Mouse (Mus musculus) embryonic facial prominence, embryonic 13.5 days (tissue): ENCODE measurements at regions not wholly inside any gene's neighbourhood (a gene's known extent, or its start where the extent isn't known, plus 50 kb on each side); places are given as distances from the start of the nearest gene placed in this dataset.
A peak's percentile ranks its signal among the peaks of the same experiment; 100 is the strongest.
"Not testable (repeated sequence)": the region's sequence is repeated elsewhere in the genome, so short reads cannot be mapped to it uniquely, and the experiment has no call there.

ENCODE experiments used
- ATAC-seq: fragments of 200-750 bp; cut with Nextera tagmentation; 2 replicates; pipeline ENCODE4 v1.8.0; 2017; ENCODE audit warnings: low read depth; ENCODE audit not compliant: insufficient number of reproducible peaks, insufficient read depth, low FRiP score, low TSS enrichment
- H3K27ac ChIP-seq: fragments of 300-500 bp; sonication (generic); 2 replicates; pipeline ENCODE4 v1.5.1; 2015; ENCODE audit warnings: moderate library complexity, mild to moderate bottlenecking, inconsistent platforms
- H3K27me3 ChIP-seq: fragments of 300-500 bp; sonication (generic); 2 replicates; pipeline ENCODE4 v1.6.1; 2015; ENCODE audit warnings: mild to moderate bottlenecking, inconsistent platforms
- H3K36me3 ChIP-seq: fragments of 300-500 bp; sonication (generic); 2 replicates; pipeline ENCODE4 v1.6.1; 2015; ENCODE audit warnings: mild to moderate bottlenecking, inconsistent platforms
- H3K4me1 ChIP-seq: fragments of 300-500 bp; sonication (generic); 2 replicates; pipeline ENCODE4 v1.6.1; 2015; ENCODE audit warnings: inconsistent platforms
- H3K4me2 ChIP-seq: fragments of 300-500 bp; sonication (generic); 2 replicates; pipeline ENCODE4 v1.6.1; 2015; ENCODE audit warnings: moderate library complexity, mild to moderate bottlenecking, inconsistent platforms
- H3K4me3 ChIP-seq: fragments of 300-500 bp; sonication (generic); 2 replicates; pipeline ENCODE4 v1.5.1; 2015; ENCODE audit warnings: mild to moderate bottlenecking, inconsistent platforms
- H3K9ac ChIP-seq: fragments of 300-500 bp; sonication (generic); 2 replicates; pipeline ENCODE4 v1.6.1; 2015; ENCODE audit warnings: mild to moderate bottlenecking, inconsistent platforms
- H3K9me3 ChIP-seq: fragments of 300-500 bp; sonication (generic); 2 replicates; pipeline ENCODE4 v1.6.1; 2016; ENCODE audit warnings: inconsistent platforms
- WGBS: fragments of 180-500 bp; shearing (Covaris S2); methylation state at CpG from one replicate; pipeline ENCODE4 v1.1.7; 2015; ENCODE audit warnings: mixed read lengths; 5-methylcytosine and 5-hydroxymethylcytosine counted together

DNA sequence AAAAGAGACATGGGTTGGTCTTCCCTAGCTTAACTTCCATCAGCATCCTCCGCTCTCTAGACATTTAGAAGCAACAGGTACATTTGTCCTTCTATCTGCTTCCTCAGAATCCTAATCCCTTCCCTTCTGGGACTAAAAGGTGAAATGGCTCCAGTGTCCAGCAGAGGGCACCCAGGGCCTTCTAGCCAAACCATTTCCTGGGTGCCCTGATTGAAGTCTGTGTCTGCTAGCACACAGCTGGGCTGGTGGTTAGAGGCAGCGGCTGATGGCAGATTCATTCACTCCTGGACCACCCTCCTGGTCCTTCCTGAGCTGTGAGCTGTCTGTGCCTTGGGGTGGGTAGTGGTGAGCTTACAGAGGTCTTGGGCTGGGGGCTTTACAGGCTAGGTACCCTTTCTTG lies 76.5 kb upstream of the Col13a1 start:
- Histone ChIP-seq H3K9me3 (no peaks in the 10 kb centered on the region), H3K27ac (no peak overlapping the region), H3K4me1 (peaks cover 10% of the 10 kb centered on the region), H3K4me3 (no peak overlapping the region), H3K36me3 (no peaks in the 10 kb centered on the region), H3K27me3 (no peaks in the 10 kb centered on the region), H3K9ac (no peak overlapping the region), H3K4me2 (no peak overlapping the region)
- no peak for ATAC-seq
- 54% methylated on average over 2 of the region's 2 CpGs for WGBS

DNA sequence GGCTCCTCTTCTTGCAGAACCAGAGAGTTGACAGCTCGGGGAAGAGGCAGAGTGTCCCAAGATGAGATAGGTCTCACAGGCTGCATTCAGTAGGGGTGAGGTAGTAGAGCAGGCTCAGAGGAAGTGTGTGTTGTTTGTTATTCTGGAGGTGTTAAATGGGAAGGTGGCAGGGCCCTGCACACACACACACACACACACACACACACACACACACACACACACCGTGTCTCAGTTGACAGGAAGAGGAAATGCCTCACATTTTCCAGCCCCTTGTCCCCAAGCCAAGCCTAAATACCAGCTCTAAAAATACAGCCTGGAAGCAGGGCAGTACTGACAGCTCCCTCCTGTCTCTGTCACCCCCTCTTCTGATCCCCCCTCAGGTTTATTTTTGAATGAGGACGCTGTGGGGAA lies 70.9 kb upstream of the Col13a1 start:
- no peaks in the 10 kb centered on the region for H3K27me3 ChIP-seq
- H3K36me3 ChIP-seq = no peaks in the 10 kb centered on the region
- no peak; the same call in 1 of the 2 replicates for ATAC-seq
- H3K27ac ChIP-seq = no peak overlapping the region
- no peaks in the 10 kb centered on the region for H3K9me3 ChIP-seq
- H3K4me1 ChIP-seq = 0 out of 2 replicates have a peak, but pooled peaks cover 8% of the 10 kb centered on the region
- WGBS = 19% methylated on average over 3 of the region's 3 CpGs
- H3K4me3 ChIP-seq = no peak overlapping the region
- no peak overlapping the region for H3K4me2 ChIP-seq
- H3K9ac ChIP-seq = no peak overlapping the region

- Histone ChIP-seq H3K27me3 (no peaks in the 10 kb centered on the region), H3K4me3 (no peak overlapping the region), H3K4me1 (0 out of 2 replicates have a peak, but pooled peaks cover 4% of the 10 kb centered on the region), H3K9ac (no peak overlapping the region), H3K4me2 (no peak overlapping the region), H3K27ac (no peak overlapping the region), H3K9me3 (peaks cover 12% of the 10 kb centered on the region), H3K36me3 (no peaks in the 10 kb centered on the region)
- no peak for ATAC-seq
- WGBS = 65% methylated on average over 3 of the region's 3 CpGs
These were observed 65.5 kb upstream of the Col13a1 start for GRCm38 (mm10) chr10:62044408-62044807.

DNA sequence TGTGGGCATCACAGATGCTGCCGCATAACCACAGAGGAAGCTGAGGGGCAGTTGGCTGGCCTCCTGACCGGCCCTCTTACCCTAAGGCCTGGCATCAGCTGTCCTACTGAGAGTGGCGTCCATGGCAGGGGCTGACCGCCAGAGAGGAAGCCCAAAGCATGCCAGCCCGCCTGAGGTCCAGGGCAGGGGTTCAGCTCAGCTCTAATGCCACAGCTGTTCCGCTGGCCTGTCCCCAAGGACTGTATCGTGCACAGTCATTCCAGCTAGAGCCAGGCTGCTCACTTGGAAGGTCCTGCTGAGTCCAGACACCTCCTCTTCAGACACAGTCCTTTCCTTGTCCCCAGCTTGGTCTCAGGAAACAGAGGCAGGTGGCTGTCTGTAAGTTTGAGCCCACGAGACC lies 61.0 kb upstream of the Col13a1 start:
- Histone ChIP-seq H3K9ac (no peak overlapping the region), H3K27ac (no peak overlapping the region), H3K4me1 (peaks cover 4% of the 10 kb centered on the region; the same call in 1 of the 2 replicates), H3K27me3 (no peaks in the 10 kb centered on the region), H3K9me3 (peaks cover 12% of the 10 kb centered on the region), H3K4me3 (no peak overlapping the region), H3K4me2 (no peak overlapping the region), H3K36me3 (no peaks in the 10 kb centered on the region)
- no peak for ATAC-seq
- 88% methylated on average over 8 of the region's 8 CpGs for WGBS

- WGBS = 85% methylated on average over 1 of the region's 1 CpGs
- no peak for ATAC-seq
- Histone ChIP-seq H3K9me3 (peaks cover 12% of the 10 kb centered on the region), H3K4me1 (no peaks in the 10 kb centered on the region; the same call in 1 of the 2 replicates), H3K36me3 (no peaks in the 10 kb centered on the region), H3K27ac (no peak overlapping the region), H3K4me2 (no peak overlapping the region), H3K27me3 (no peaks in the 10 kb centered on the region), H3K4me3 (no peak overlapping the region), H3K9ac (no peak overlapping the region)
These were observed 59.7 kb upstream of the Col13a1 start for GRCm38 (mm10) chr10:62038656-62039055.

DNA sequence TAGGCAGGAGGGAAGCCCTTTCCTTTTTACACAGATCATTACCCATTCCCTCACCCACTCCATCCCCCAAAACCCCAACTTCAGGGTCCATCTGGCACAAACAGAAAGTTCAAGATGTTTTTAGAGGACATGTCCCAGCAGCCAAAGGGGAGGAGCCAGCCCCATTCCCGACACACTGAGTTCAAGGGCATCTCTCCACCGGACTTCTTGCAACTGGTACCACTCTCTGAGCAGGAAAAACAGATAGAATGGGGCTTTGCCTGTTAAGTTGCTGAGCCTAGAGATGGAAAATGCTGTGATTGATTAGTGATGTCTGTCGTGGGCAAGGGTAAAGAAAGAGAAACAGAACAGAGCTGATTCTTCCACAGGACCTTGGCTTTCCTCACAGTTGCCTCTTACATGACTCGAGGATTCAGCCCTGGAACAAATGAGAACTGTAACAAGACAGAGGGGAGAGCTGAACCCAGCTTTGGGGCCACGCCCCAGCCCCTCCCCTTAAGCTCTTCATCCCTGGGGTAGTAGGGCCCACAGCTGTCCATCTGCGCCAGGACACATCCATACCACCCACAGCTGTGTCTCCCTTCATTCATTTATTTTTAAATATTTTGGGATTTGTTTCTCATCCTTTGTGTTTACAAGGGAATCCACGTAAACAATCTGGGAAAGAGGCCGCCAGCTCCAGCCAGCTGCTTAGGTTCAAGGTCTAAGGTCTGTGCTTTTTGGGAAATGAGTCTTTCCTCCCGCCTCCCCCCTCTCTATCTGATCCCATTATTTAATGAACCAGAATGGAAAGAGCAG lies 58.7 kb upstream of the Col13a1 start:
- H3K9ac ChIP-seq = no peak overlapping the region
- no peak overlapping the region for H3K4me2 ChIP-seq
- no peaks in the 10 kb centered on the region; the same call in 1 of the 2 replicates for H3K4me1 ChIP-seq
- H3K4me3 ChIP-seq = no peak overlapping the region
- no peaks in the 10 kb centered on the region for H3K36me3 ChIP-seq
- ATAC-seq = no peak
- whole genome bisulfite sequencing = 77% methylated on average over 9 of the region's 9 CpGs
- H3K27me3 ChIP-seq = no peaks in the 10 kb centered on the region
- peaks cover 12% of the 10 kb centered on the region for H3K9me3 ChIP-seq
- H3K27ac ChIP-seq = no peak overlapping the region

DNA sequence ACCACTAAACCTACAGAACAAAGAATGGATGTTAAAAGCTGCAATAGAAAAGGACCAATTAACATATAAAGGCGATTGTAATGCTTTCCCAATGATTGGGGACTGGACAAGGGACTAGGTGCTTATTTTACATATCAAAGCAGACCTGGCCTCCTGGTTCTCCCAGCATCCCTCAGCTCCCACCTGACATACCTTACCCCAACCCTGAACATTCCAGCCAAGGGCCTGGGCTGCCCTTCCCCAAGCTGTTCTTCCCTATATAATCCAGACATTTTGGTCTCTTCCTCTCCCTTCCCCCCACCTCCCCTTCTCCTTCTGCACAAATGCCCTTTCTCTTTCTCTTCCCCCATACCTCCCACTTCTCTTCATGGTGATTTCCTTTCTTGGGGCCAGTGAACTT lies 57.9 kb upstream of the Col13a1 start:
- 41% methylated on average over 1 of the region's 1 CpGs for WGBS
- no peak overlapping the region for H3K4me2 ChIP-seq
- no peak for ATAC-seq
- no peak overlapping the region for H3K4me3 ChIP-seq
- H3K36me3 ChIP-seq = no peaks in the 10 kb centered on the region
- no peak overlapping the region for H3K27ac ChIP-seq
- H3K9me3 ChIP-seq = peaks cover 12% of the 10 kb centered on the region
- no peak overlapping the region for H3K9ac ChIP-seq
- no peaks in the 10 kb centered on the region; the same call in 1 of the 2 replicates for H3K4me1 ChIP-seq
- H3K27me3 ChIP-seq = no peaks in the 10 kb centered on the region

- no peak overlapping the region for H3K4me3 ChIP-seq
- H3K9me3 ChIP-seq = no peaks in the 10 kb centered on the region
- H3K9ac ChIP-seq = no peak overlapping the region
- no peak for ATAC-seq
- no peak overlapping the region for H3K4me2 ChIP-seq
- H3K27ac ChIP-seq = no peak overlapping the region
- 75% methylated on average over 6 of the region's 6 CpGs for WGBS
- H3K36me3 ChIP-seq = no peaks in the 10 kb centered on the region
- H3K27me3 ChIP-seq = no peaks in the 10 kb centered on the region
- H3K4me1 ChIP-seq = no peaks in the 10 kb centered on the region; the same call in 1 of the 2 replicates
These were observed 55.4 kb upstream of the Col13a1 start for GRCm38 (mm10) chr10:62034291-62034690.

DNA sequence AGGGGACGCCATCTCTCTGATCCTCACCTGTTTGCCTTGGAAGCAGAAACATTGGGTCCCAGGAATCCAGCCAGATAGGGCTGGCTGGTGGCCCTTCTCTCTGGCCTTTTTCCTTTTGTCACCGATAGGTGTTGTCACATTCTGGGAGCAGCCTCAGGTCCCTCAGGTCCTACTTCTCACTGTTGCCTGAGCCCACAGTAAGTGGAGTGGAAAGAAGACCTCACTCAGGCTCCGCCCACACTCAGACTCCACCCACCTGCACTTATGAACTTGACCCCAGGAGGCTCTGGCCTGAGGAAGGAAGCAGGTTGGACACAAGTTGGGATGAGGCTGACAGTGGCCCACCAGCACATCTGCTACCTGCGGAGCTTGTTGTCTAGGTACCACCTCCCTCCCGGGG lies 54.8 kb upstream of the Col13a1 start:
- Histone ChIP-seq H3K27me3 (no peaks in the 10 kb centered on the region), H3K36me3 (no peaks in the 10 kb centered on the region), H3K9ac (no peak overlapping the region), H3K4me1 (no peaks in the 10 kb centered on the region; the same call in 1 of the 2 replicates), H3K27ac (no peak overlapping the region), H3K4me3 (no peak overlapping the region), H3K4me2 (no peak overlapping the region), H3K9me3 (no peaks in the 10 kb centered on the region)
- ATAC-seq = no peak
- 81% methylated on average over 5 of the region's 5 CpGs for WGBS

DNA sequence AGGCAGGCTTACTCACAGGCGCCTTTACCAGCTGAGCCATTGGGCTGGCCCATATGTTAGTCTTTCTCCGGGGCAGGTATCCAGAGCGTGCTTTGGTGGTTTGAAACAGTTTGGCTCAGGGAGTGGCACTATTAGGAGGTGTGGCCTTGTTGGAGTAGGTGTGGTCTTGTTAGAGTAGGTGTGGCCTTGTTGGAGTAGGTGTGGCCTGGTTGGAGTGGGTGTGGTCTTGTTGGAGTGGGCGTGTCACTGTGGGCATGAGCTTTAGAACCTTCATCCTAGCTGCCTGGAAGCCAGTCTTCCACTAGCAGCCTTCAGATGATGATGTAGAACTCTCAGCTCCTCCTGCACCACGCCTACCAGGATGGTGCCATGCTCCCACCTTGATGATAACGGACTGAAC lies 53.1 kb upstream of the Col13a1 start:
- not testable (repeated sequence) for H3K4me2 ChIP-seq, H3K9me3 ChIP-seq, H3K9ac ChIP-seq, H3K27me3 ChIP-seq, H3K27ac ChIP-seq, H3K4me3 ChIP-seq, H3K36me3 ChIP-seq
- ATAC-seq = 0 out of 2 replicates have a peak, but pooled peaks have one; percentile 26
- 86% methylated on average over 6 of the region's 6 CpGs for WGBS
- H3K4me1 ChIP-seq = peaks cover 11% of the 10 kb centered on the region; the same call in 1 of the 2 replicates

DNA sequence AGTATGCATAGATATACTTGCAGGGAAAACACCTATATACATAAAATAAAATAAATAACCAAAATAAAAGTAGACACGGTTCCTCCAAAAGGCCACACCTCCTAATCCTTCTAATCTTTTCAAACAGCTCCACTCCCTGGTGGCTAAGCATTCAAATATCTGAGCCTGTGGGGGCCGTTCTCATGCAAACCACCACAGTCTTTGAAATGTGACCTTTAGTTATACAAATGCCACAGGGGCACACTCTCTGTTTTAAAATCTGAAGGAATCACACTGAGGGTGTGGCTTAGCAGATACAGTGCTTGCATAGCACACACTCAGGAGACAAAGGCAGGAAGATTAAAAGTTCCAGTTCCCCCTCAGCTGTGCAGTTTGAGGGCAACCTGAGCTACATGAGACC lies 50.4 kb upstream of the Col13a1 start:
- Histone ChIP-seq H3K9ac (no peak overlapping the region), H3K4me1 (peaks cover 13% of the 10 kb centered on the region), H3K36me3 (no peaks in the 10 kb centered on the region), H3K27ac (no peak overlapping the region), H3K9me3 (no peaks in the 10 kb centered on the region), H3K27me3 (peaks cover 5% of the 10 kb centered on the region; the same call in 1 of the 2 replicates), H3K4me3 (no peak overlapping the region), H3K4me2 (no peak overlapping the region)
- ATAC-seq = no peak
- 85% methylated on average over 2 of the region's 2 CpGs for WGBS
